Mouse (Mus musculus) ES-Bruce4 (cell line): ENCODE measurements at regions not wholly inside any gene's neighbourhood (a gene's known extent, or its start where the extent isn't known, plus 50 kb on each side); places are given as distances from the start of the nearest gene placed in this dataset.

ENCODE experiments used
- CTCF ChIP-seq: IDR thresholded peaks from one replicate; pipeline ENCODE4 v1.8.1; 2011; ENCODE audit warnings: low read depth, low read length
- EP300 ChIP-seq: IDR thresholded peaks from 2 replicates; pipeline ENCODE4 v1.6.1; 2011; ENCODE audit warnings: low read depth, low read length; ENCODE audit not compliant: insufficient read depth
- POLR2A ChIP-seq: IDR thresholded peaks from one replicate; pipeline ENCODE4 v1.8.1; 2011; ENCODE audit warnings: low read length; ENCODE audit not compliant: insufficient read depth

- TF ChIP-seq CTCF (no peak), EP300 (no peak), POLR2A (no peak)
Measured at GRCm38 (mm10) chr14:48877998-48878657, 187.8 kb upstream of the Ap5m1 start.
